ENCODE assay signal across 8 mouse cellular contexts in genomic region chr13:83111503-83111902, GRCm38 (mm10).
DNase-seq lines count a peak whose midpoint lies in the region; ATAC-seq lines count a peak whose summit lies in the region.

No protein-coding gene starts in this region.

- H3K36me3 ChIP-seq in hindbrain, embryonic 13.5 days = no peaks in the 10 kb centered on the region
- no peaks in the 10 kb centered on the region for H3K36me3 ChIP-seq in intestine, embryonic 15.5 days

- peak; percentile 7 for DNase-seq in kidney, postnatal 10 days
- DNase-seq in kidney, postnatal 25 days = no peak
- DNase-seq in cerebellum, adult 9-10 months = peak; percentile 49
- no peak for DNase-seq in ovary, postnatal 14 days (ENCODE audit: low spot score)

- no peak overlapping the region for H3K4me3 ChIP-seq in hindbrain, embryonic 13.5 days
- no peak overlapping the region for H3K4me3 ChIP-seq in intestine, embryonic 15.5 days (replicated peaks)

- H3K27ac ChIP-seq in hindbrain, embryonic 13.5 days = no peak overlapping the region; the same call in 1 of the 2 replicates
- no peak overlapping the region for H3K27ac ChIP-seq in intestine, embryonic 15.5 days

- peak; percentile 80; the same call in 1 of the 2 replicates for ATAC-seq in hindbrain, embryonic 13.5 days (ENCODE audit: low FRiP score)
- ATAC-seq in megakaryocyte-erythroid progenitor cell, adult 5-6 weeks (replicated peaks; ENCODE audit: low FRiP score, low TSS enrichment, poor library complexity, severe bottlenecking) = peak; percentile 87
- ATAC-seq in inflammation-experienced regulatory T-cells, adult 6 months = no peak
- ATAC-seq in intestine, embryonic 15.5 days = no peak

- no peak overlapping the region for H3K4me2 ChIP-seq in hindbrain, embryonic 13.5 days
- H3K4me2 ChIP-seq in intestine, embryonic 15.5 days (replicated peaks) = no peak overlapping the region

- H3K9ac ChIP-seq in hindbrain, embryonic 13.5 days = no peak overlapping the region
- no peak overlapping the region for H3K9ac ChIP-seq in intestine, embryonic 15.5 days

- H3K9me3 ChIP-seq in hindbrain, embryonic 13.5 days = no peaks in the 10 kb centered on the region
- no peaks in the 10 kb centered on the region for H3K9me3 ChIP-seq in intestine, embryonic 15.5 days

- H3K27me3 ChIP-seq in hindbrain, embryonic 13.5 days = no peaks in the 10 kb centered on the region
- H3K27me3 ChIP-seq in intestine, embryonic 15.5 days (replicated peaks) = no peaks in the 10 kb centered on the region

- WGBS in hindbrain, embryonic 13.5 days = 5% methylated on average over 2 of the region's 2 CpGs
- WGBS in intestine, embryonic 15.5 days = 49% methylated on average over 2 of the region's 2 CpGs

- H3K4me1 ChIP-seq in hindbrain, embryonic 13.5 days (replicated peaks) = 0 out of 2 replicates have a peak, but pooled peaks cover 6% of the 10 kb centered on the region
- no peaks in the 10 kb centered on the region for H3K4me1 ChIP-seq in intestine, embryonic 15.5 days (replicated peaks)

Comparison
In these comparisons a context has a peak if more than half of its experiments do, and no peak if none do; other contexts are left out.
1. DNase-seq: peak in kidney, postnatal 10 days (single experiment) and cerebellum, adult 9-10 months (single experiment); none in kidney, postnatal 25 days (0 of 2) and ovary, postnatal 14 days (single experiment).
2. ATAC-seq: peak in hindbrain, embryonic 13.5 days (single experiment) and megakaryocyte-erythroid progenitor cell, adult 5-6 weeks (single experiment); none in inflammation-experienced regulatory T-cells, adult 6 months (single experiment) and intestine, embryonic 15.5 days (single experiment).